Mouse (Mus musculus) intestine, embryonic 15.5 days (tissue): ENCODE results near the gene Mrgprg. TPM values are rescaled to one million over a fixed set of nuclear protein-coding genes. Genes with fewer than 3 reads are reported as not detected.

Experiments used
- ATAC-seq: fragments of 200-750 bp; cut with Nextera tagmentation; 2 replicates; pipeline ENCODE4 v1.8.0; 2017; ENCODE audit warnings: moderate TSS enrichment, moderate library complexity
- H3K27ac ChIP-seq: fragments of 300-500 bp; sonication (generic); 2 replicates; pipeline ENCODE4 v1.5.1; 2015; ENCODE audit warnings: mild to moderate bottlenecking, inconsistent platforms
- H3K27me3 ChIP-seq: fragments of 300-500 bp; sonication (generic); replicated peaks from 2 replicates; pipeline ENCODE4 v1.6.1; 2015; ENCODE audit warnings: inconsistent platforms
- H3K36me3 ChIP-seq: fragments of 300-500 bp; sonication (generic); 2 replicates; pipeline ENCODE4 v1.6.1; 2015; ENCODE audit warnings: inconsistent platforms
- H3K4me1 ChIP-seq: fragments of 300-500 bp; sonication (generic); replicated peaks from 2 replicates; pipeline ENCODE4 v1.6.1; 2015; ENCODE audit warnings: inconsistent platforms
- H3K4me2 ChIP-seq: fragments of 300-500 bp; sonication (generic); replicated peaks from 2 replicates; pipeline ENCODE4 v1.6.1; 2015; ENCODE audit warnings: mild to moderate bottlenecking, inconsistent platforms
- H3K4me3 ChIP-seq: fragments of 300-500 bp; sonication (generic); replicated peaks from 2 replicates; pipeline ENCODE4 v1.5.1; 2015; ENCODE audit warnings: inconsistent platforms
- H3K9ac ChIP-seq: fragments of 300-500 bp; sonication (generic); 2 replicates; pipeline ENCODE4 v1.6.1; 2015; ENCODE audit warnings: inconsistent platforms
- H3K9me3 ChIP-seq: fragments of 300-500 bp; sonication (generic); 2 replicates; pipeline ENCODE4 v1.6.1; 2016; ENCODE audit warnings: inconsistent platforms
- WGBS: fragments of 180-500 bp; shearing (Covaris S2); methylation state at CpG from one replicate; pipeline ENCODE4 v1.1.7; 2015; 5-methylcytosine and 5-hydroxymethylcytosine counted together
- polyA plus RNA-seq: library from polyadenylated mRNA; unstranded; fragments of >200 nt; fragmentation: Nextera tagmentation; extraction: Ambion mirVana; gene quantifications from 2 replicates; pipeline ENCODE4 v1.2.1, GENCODE M21; 2015

Gene Mrgprg
- polyA plus RNA-seq: not detected in 2 replicates

GRCm38 (mm10) chr7:143766893-143767292 is at the start of gene Mrgprg:
TSS of gene Mrgprg (minus strand) at chr7:143766993.
- Histone ChIP-seq H3K4me2 (no peak within 1 kb of the TSS), H3K27me3 (peaks cover 22% of the 10 kb centered on the region), H3K27ac (no peak within 1 kb of the TSS), H3K36me3 (no peaks in the 10 kb centered on the region), H3K9me3 (no peaks in the 10 kb centered on the region), H3K4me3 (no peak within 1 kb of the TSS), H3K9ac (no peak within 1 kb of the TSS), H3K4me1 (peaks cover 5% of the 10 kb centered on the region; the same call in 1 of the 2 replicates)
- ATAC-seq: no peak
- 35% methylated on average over 6 of the region's 6 CpGs for WGBS

- H3K27me3 ChIP-seq: no peaks in the 10 kb centered on the region
- H3K4me2 ChIP-seq: no peak overlapping the region
- ATAC-seq: no peak
- H3K4me1 ChIP-seq: 0 out of 2 replicates have a peak, but pooled peaks cover 6% of the 10 kb centered on the region
- H3K4me3 ChIP-seq: no peak overlapping the region
- 43% methylated on average over 1 of the region's 1 CpGs for WGBS
- peaks cover 56% of the 10 kb centered on the region for H3K36me3 ChIP-seq
- no peak overlapping the region for H3K27ac ChIP-seq
- H3K9me3 ChIP-seq: no peaks in the 10 kb centered on the region; the same call in 1 of the 2 replicates
- no peak overlapping the region for H3K9ac ChIP-seq
Observed at GRCm38 (mm10) chr7:143808909-143809308, 42.1 kb upstream of the Mrgprg start.

- ATAC-seq: peak; percentile 52
- Histone ChIP-seq H3K4me2 (no peak overlapping the region), H3K27ac (no peak overlapping the region), H3K36me3 (peaks cover 39% of the 10 kb centered on the region), H3K27me3 (no peaks in the 10 kb centered on the region), H3K9ac (no peak overlapping the region), H3K4me1 (0 out of 2 replicates have a peak, but pooled peaks cover 6% of the 10 kb centered on the region), H3K9me3 (no peaks in the 10 kb centered on the region), H3K4me3 (no peak overlapping the region)
- 53% methylated on average over 5 of the region's 5 CpGs for WGBS
Observed at GRCm38 (mm10) chr7:143805199-143805624, 38.4 kb upstream of the Mrgprg start.

GRCm38 (mm10) chr7:143801195-143802065 is 34.6 kb upstream of the Mrgprg start:
- 0 out of 2 replicates have a peak, but pooled peaks cover 6% of the 10 kb centered on the region for H3K4me1 ChIP-seq
- H3K27ac ChIP-seq: no peak overlapping the region
- H3K9ac ChIP-seq: no peak overlapping the region
- H3K4me2 ChIP-seq: no peak overlapping the region
- H3K36me3 ChIP-seq: peaks cover 29% of the 10 kb centered on the region
- H3K27me3 ChIP-seq: no peaks in the 10 kb centered on the region
- no peaks in the 10 kb centered on the region for H3K9me3 ChIP-seq
- WGBS: 82% methylated on average over 8 of the region's 8 CpGs
- ATAC-seq: no peak
- H3K4me3 ChIP-seq: no peak overlapping the region

GRCm38 (mm10) chr7:143800770-143801169 is 34.0 kb upstream of the Mrgprg start:
- Histone ChIP-seq H3K9ac (no peak overlapping the region), H3K27ac (no peak overlapping the region), H3K9me3 (no peaks in the 10 kb centered on the region), H3K36me3 (peaks cover 34% of the 10 kb centered on the region), H3K4me1 (0 out of 2 replicates have a peak, but pooled peaks cover 6% of the 10 kb centered on the region), H3K4me3 (no peak overlapping the region), H3K27me3 (no peaks in the 10 kb centered on the region), H3K4me2 (no peak overlapping the region)
- WGBS: 79% methylated on average over 1 of the region's 1 CpGs
- no peak for ATAC-seq

GRCm38 (mm10) chr7:143798783-143799182 is 32.0 kb upstream of the Mrgprg start:
- Histone ChIP-seq H3K27ac (no peak overlapping the region), H3K4me3 (no peak overlapping the region), H3K4me1 (no peaks in the 10 kb centered on the region), H3K36me3 (peaks cover 29% of the 10 kb centered on the region), H3K27me3 (no peaks in the 10 kb centered on the region), H3K4me2 (no peak overlapping the region), H3K9me3 (no peaks in the 10 kb centered on the region), H3K9ac (no peak overlapping the region)
- WGBS: 90% methylated on average over 4 of the region's 4 CpGs
- no peak for ATAC-seq

- H3K36me3 ChIP-seq: peaks cover 13% of the 10 kb centered on the region
- H3K27ac ChIP-seq: no peak overlapping the region
- no peaks in the 10 kb centered on the region for H3K4me1 ChIP-seq
- no peak overlapping the region for H3K4me2 ChIP-seq
- H3K9me3 ChIP-seq: no peaks in the 10 kb centered on the region
- H3K9ac ChIP-seq: no peak overlapping the region
- peak; percentile 83 for ATAC-seq
- H3K27me3 ChIP-seq: no peaks in the 10 kb centered on the region
- 59% methylated on average over 4 of the region's 4 CpGs for WGBS
- H3K4me3 ChIP-seq: no peak overlapping the region
Observed at GRCm38 (mm10) chr7:143793121-143793520, 26.3 kb upstream of the Mrgprg start.

- peaks cover 12% of the 10 kb centered on the region for H3K36me3 ChIP-seq
- 68% methylated on average over 6 of the region's 6 CpGs for WGBS
- H3K9me3 ChIP-seq: no peaks in the 10 kb centered on the region
- no peaks in the 10 kb centered on the region for H3K4me1 ChIP-seq
- no peak overlapping the region for H3K9ac ChIP-seq
- H3K4me3 ChIP-seq: no peak overlapping the region
- ATAC-seq: peak; percentile 43; the same call in 1 of the 2 replicates
- H3K27ac ChIP-seq: no peak overlapping the region
- H3K4me2 ChIP-seq: no peak overlapping the region
- no peaks in the 10 kb centered on the region for H3K27me3 ChIP-seq
Observed at GRCm38 (mm10) chr7:143792336-143792985, 25.7 kb upstream of the Mrgprg start.

- peak within 1 kb of the TSS; percentile 47 for H3K9ac ChIP-seq
- H3K4me3 ChIP-seq: peak within 1 kb of the TSS; percentile 40
- ATAC-seq: peak; percentile 89
- H3K9me3 ChIP-seq: no peaks in the 10 kb centered on the region
- peak within 1 kb of the TSS; percentile 82 for H3K4me2 ChIP-seq
- 2% methylated on average over 21 of the region's 21 CpGs for WGBS
- H3K27ac ChIP-seq: peak within 1 kb of the TSS; percentile 73
- H3K36me3 ChIP-seq: no peaks in the 10 kb centered on the region
- H3K4me1 ChIP-seq: peaks cover 19% of the 10 kb centered on the region
- no peaks in the 10 kb centered on the region for H3K27me3 ChIP-seq
Observed at GRCm38 (mm10) chr7:143783996-143784829, 17.4 kb upstream of the Mrgprg start, which contains the start of gene Mrgpre. TSS of gene Mrgpre (minus strand) at chr7:143784500.

GRCm38 (mm10) chr7:143783378-143783995 is 16.7 kb upstream of the Mrgprg start:
- WGBS: 24% methylated on average over 6 of the region's 6 CpGs
- peak; percentile 61 for ATAC-seq
- Histone ChIP-seq H3K4me2 (peak overlapping the region; percentile 82), H3K27ac (peak overlapping the region; percentile 73), H3K9ac (peak overlapping the region; percentile 47), H3K4me1 (peaks cover 19% of the 10 kb centered on the region), H3K27me3 (no peaks in the 10 kb centered on the region), H3K9me3 (no peaks in the 10 kb centered on the region), H3K4me3 (peak overlapping the region; percentile 40), H3K36me3 (no peaks in the 10 kb centered on the region)

GRCm38 (mm10) chr7:143777375-143777774 is 10.6 kb upstream of the Mrgprg start:
- Histone ChIP-seq H3K9ac (no peak overlapping the region), H3K27me3 (no peaks in the 10 kb centered on the region), H3K4me2 (no peak overlapping the region), H3K36me3 (no peaks in the 10 kb centered on the region), H3K9me3 (no peaks in the 10 kb centered on the region), H3K27ac (no peak overlapping the region), H3K4me1 (0 out of 2 replicates have a peak, but pooled peaks cover 2% of the 10 kb centered on the region), H3K4me3 (no peak overlapping the region)
- ATAC-seq: no peak
- WGBS: 36% methylated on average over 2 of the region's 2 CpGs
